Mouse (Mus musculus) kidney, postnatal 25 days (tissue): ENCODE data around the gene Entpd5.
"Not testable (repeated sequence)": the region's sequence is repeated elsewhere in the genome, so short reads cannot be mapped to it uniquely, and the experiment has no call there.

Experiments
- DNase-seq, 2 experiments: peaks; one replicate each; pipeline ENCODE4 v3.0.0; 2021; ENCODE audit warnings: mixed read lengths in 2 of 2

Entpd5 gene

GRCm38 (mm10) chr12:84398629-84399028, 10.2 kb downstream of the Entpd5 start:
- DNase-seq = no peak

DNA sequence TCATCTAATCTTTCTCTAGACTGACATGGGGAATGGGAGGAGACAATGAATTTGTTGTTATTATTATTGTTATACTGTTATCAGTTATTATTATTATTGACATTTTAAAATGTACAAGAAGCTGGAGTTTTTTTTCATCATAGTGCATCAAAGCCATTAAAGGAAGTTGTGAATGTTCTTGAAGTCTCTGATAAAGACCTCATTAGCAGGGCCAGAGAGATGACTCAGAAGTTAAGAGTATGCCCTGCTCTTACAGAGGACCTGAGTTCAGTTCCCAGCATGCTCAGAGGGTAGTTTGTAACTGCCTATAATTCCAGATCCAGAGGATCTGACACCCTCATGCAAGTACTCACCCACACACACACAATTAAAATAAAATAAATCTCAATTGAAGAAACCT, 11.1 kb downstream of the Entpd5 start:
- DNase-seq = no peak

DNA sequence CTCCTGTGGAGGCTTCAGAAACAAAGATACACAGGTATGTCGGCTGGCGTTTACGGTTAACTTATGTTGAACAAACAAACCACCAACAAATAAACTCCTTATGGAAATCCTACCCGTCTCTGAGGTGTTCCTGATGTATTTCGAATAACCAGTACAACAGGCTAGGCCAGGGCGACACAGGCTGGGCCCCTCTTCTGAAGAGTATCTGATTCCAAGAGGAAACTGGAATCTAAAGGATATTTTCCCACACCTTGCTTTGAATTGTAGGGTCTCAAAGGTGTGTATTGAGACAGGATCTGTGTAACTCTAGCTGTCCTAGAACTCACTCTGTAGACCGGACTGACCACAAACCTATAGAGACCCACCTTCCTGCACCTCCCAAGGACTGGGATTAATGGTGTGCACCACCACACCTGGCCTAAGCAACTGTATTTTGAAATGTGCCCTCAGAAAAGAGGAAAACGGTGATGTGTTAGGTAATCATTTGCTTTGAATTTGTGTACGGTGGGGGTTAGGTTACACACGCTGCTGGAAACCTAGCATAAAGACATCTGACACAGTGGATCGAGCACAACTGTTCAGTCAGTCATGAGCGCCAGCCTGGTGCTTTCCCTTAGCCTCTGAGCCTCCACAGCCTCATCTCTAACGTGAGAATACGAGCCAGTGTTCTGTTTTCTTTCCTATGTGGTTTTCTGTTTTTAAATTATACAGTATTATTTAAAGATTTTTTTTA, 11.7 kb downstream of the Entpd5 start:
- DNase-seq = no peak

DNA sequence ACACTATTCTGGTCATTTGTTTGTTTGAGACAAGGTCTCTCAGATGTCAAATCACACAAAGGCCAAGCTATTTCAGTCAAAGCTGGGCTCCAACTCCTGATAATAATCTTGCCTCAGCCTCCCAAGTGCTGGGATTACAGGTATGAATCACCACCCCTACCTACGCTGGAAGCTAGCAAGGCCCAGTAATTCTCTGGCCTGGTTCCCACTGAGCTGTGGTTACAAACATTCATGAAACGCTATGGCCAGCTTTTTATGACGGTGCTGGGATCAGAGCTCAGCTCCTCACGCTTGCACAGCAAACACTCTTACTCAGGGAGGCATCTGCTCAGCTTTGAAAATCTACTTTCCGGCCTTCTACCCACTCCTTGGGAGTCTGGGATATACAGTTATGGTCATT, 15.0 kb downstream of the Entpd5 start:
- no peak for DNase-seq

- no peak for DNase-seq
These were observed 16.1 kb downstream of the Entpd5 start for GRCm38 (mm10) chr12:84392681-84393080.

- DNase-seq = no peak
These were observed 18.5 kb downstream of the Entpd5 start for GRCm38 (mm10) chr12:84390336-84390735.

DNA sequence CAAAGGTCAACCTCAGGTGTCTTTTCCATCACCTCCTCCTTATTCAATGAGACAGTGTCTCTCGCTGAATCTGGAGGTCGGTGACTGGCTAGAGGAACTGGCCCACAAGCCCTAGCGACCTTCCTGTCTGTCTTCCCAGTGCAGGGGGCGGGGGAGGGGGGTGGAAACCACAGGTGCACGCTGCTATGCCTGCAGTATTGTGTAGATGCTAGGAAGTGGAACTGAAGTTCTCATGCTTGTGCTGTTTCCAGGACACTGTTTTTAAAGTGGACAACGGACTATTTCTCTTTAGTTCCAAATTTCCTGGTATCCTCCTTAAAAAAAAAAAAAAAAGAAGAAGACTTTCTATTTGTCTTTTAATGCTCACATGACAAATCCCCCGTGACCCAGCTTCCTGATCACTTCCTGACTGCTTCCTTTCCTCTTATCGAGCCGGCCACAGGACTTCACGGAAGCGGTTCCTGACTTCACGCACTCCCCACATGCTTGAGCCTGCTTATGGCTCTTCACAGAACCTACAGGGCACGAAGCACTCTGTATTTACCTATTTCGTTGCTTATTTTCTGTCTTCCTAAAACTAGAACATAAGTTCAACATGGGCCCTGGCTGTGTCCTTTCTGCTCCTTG, 19.9 kb downstream of the Entpd5 start:
- peak in 1 of 2 experiments; percentile 30 for DNase-seq

GRCm38 (mm10) chr12:84388097-84388496, 20.7 kb downstream of the Entpd5 start:
- DNase-seq = peak; percentile 40 to 80

DNA sequence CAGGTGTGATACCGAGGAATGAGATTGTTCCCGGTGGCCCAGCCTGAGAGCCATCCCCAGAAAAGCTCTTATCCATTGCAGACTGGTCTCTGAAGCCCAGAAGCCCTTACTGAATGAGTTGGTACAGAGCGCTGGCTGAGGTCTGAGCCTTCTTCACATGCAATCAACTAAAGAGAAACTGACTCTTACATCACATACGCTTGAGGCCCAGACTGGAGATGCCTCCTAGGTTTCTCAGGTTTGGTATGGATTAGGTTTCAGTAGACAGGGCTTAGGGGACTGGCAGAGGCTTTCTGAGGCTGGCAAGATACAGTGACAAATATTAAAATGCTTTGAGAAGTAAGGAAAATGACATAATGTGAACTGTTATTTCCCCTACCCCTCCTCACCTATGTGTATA, 23.4 kb downstream of the Entpd5 start:
- DNase-seq = no peak

- peak; percentile 79 to 92 for DNase-seq
These were observed 24.2 kb downstream of the Entpd5 start for GRCm38 (mm10) chr12:84384644-84385081.

- no peak for DNase-seq
These were observed 26.5 kb downstream of the Entpd5 start for GRCm38 (mm10) chr12:84382369-84382768.

GRCm38 (mm10) chr12:84373831-84374481, 34.9 kb downstream of the Entpd5 start:
- no peak for DNase-seq

GRCm38 (mm10) chr12:84371647-84372046, 37.2 kb downstream of the Entpd5 start:
- DNase-seq = no peak

DNA sequence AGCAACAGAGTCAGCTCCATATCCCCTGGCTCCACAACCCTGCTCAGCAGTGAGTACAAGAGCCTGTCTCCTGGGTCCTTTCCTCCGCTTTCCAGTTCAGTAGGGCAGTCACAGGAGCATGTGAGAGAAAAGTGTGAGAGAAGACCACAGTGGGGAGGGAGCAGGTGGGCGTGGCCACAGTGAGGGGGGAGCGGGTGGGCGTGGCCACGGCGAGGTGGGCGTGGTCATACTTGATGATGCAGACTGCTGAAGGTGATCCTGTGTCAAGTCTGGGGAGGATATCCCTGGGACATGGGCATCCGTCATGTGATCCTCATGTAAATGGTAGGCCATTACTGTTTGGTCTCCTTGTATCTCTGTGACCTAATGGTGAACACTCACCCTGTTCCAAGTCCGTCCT, 41.9 kb downstream of the Entpd5 start:
- no peak for DNase-seq

DNA sequence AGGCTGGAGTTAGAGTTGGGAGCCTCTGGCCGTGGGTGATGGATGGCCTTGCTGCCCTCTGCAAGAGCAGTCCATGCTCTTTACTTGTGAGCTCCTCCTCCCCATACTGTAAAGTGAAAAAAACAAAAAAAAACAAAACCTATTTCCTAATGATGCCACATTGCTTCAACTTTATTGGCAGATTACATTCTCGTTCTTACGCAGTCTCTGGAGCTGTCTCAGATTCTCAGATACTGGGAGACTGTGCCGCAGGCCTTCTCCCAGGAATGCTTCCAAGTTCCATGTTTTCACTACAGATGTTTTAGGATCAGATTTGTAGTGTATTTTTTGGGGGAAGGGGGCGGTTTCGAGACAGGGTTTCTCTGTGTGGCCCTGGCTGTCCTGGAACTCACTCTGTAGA, 43.7 kb downstream of the Entpd5 start:
- no peak for DNase-seq

GRCm38 (mm10) chr12:84364291-84364690, 44.5 kb downstream of the Entpd5 start:
- DNase-seq = no peak

- no peak for DNase-seq
These were observed 46.0 kb downstream of the Entpd5 start for GRCm38 (mm10) chr12:84362872-84363271.

DNA sequence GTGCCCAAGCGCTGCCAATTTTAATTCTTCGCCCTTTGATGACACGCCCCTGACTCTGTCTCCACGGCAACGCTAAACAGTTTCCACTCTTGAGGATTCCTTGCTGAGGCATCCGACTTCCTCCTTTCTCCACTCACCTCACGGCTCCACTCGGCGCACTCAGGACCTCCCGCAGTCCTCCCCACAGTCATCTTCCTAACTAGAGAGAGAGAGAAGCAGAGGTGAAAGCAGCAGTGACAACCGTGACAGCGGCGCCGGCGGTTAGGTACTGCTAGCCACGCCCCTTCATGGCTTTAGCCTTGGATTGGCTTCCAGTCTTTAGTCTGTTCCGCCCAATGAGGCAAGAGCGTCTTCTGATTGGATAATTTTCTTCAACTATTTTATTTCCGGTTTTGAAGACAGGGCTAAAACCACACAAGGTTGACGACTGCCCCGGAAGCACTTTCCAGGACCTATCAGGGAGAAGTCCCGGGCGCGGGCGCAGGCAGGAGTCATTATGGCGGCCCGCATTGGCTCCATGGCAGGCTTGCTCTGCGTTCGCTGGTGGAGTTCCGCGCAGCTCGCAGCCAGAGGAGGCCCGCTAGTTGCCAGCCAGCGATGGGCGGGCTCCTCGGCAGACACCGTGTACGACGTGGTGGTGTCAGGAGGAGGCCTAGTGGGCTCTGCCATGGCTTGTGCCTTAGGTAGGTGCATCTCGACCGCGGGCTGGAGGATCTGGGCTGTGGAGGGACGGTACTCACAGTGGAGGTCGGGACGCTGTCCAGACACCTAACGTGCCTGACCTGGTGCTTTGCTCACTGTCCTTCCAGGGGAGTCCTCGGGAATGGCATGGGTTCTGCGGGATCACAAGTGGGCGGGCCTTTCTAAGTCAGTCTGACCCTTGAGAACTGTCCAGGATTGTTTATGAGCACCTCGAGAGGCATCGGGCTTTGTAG, 47.0 kb downstream of the Entpd5 start, which contains the start of the genes Coq6 and Fam161b:
Gene Coq6, plus strand, starts transcription at position 103 of the 935 bp plus-strand sequence.
Gene Fam161b, minus strand, starts transcription at position 279 of the 935 bp plus-strand sequence.
- DNase-seq = peak; percentile 98 to 99

DNA sequence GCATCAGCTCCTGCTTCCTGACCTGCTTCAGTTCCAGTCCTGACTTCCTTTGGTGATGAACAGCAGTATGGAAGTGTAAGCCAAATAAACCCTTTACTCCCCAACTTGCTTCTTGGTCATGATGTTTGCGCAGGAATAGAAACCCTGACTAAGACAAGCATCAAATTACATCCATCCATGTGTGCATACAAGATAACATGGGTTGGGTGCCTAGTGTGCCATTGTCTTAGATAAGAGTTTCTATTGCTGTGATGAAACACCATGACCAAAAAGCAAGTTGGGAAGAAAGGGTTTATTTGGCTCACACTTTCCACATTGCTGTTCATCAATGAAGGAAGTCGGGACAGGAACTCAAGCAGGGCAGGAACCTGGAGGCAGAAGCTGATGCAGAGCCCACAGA, 50.1 kb downstream of the Entpd5 start:
- DNase-seq = not testable (repeated sequence)

DNA sequence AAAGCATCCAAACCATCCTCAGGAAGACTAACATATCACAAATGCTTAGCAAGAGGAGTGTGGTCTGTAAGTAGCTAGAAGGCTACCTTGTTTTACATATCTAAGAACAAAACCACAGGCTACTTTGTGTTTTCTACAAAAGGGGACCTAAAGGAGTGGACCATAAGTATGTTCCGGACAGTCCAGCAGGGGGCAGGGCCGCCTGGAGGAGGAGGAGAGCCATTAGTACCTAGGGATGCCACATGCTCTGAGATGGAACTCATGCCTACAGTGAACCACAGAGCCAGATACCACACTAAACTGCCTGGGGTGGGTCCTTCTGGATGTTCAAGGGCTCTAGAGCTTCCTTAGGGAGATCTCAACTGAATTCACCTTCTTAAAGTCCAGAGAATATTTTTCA, 61.6 kb downstream of the Entpd5 start:
- peak; percentile 54 to 67 for DNase-seq

DNA sequence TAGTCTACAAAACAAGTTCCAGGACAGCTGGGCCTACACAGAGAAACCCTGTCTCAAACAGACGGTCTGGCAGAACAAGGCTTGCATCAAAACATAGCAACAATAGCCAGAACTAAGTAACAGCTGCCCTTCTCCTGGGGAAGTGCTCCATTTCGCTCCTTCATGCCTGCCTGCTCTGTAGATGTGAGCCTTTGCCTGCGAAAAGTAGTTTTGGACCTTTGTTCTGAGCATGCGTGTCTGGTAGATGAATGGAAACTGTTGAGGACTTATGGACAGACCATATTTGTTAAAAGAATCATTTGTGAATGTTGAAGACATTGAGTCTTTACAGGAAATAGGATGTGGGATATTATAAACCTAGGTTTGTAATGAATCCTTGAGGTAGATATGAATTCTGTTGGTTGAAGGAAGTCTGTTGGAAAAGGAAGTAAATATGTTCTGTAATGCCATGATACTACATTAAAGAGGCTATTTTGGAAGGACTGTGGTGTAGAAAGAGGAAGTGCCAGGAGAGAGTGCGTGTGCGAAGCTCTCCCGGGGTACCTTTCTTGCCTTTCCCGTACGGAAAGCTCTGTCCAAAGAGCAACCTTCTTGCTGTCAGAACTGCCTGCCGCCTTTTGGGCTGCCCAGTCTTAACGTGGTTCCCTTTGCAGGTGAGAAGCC, 71.7 kb downstream of the Entpd5 start:
- no peak for DNase-seq

GRCm38 (mm10) chr12:84327111-84327512, 81.7 kb downstream of the Entpd5 start:
- peak; percentile 39 to 74 for DNase-seq
